Mouse (Mus musculus) thymus, adult 2 months (tissue): ENCODE measurements around the gene Sod3.

ENCODE experiments used
- CTCF ChIP-seq: fragments of 200-500 bp; IDR thresholded peaks from 2 replicates; pipeline ENCODE4 v1.5.1; 2012; ENCODE audit warnings: mild to moderate bottlenecking, control low read depth, low read length, moderate library complexity, borderline replicate concordance; ENCODE audit not compliant: control insufficient read depth, poor library complexity, insufficient read depth; ENCODE audit errors: extremely low read depth
- POLR2A ChIP-seq: fragments of 200-500 bp; IDR thresholded peaks from 2 replicates; pipeline ENCODE4 v1.6.1; 2012; ENCODE audit warnings: mild to moderate bottlenecking, low read length, control low read depth, moderate library complexity; ENCODE audit not compliant: control insufficient read depth, poor library complexity, insufficient read depth; ENCODE audit errors: extremely low read depth

DNA sequence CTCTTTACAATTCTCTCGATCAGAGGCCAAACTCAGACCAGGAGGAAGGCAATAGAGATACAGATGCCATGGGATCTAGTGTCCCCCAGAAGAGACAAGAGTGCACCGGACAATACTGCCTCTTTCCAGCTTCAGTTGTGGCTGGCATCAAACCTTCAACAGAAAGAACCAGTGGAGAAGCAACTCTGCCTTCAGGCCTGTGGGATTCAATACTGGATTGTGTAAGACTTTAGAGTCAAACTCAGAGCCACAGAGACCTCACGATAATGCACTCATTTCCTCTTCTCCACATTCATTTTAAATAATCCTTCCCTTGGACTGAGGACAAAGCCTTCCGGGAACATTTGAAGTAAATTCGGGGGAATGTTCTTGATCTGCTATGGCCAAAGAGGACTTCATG lies 10.9 kb upstream of the Sod3 start:
- no peak for TF ChIP-seq POLR2A
- no peak for TF ChIP-seq CTCF
